Mouse (Mus musculus): ENCODE results near the gene Gm6460. TPM values are rescaled to one million over a fixed set of nuclear protein-coding genes. Genes with fewer than 3 reads are reported as not detected.
"Not testable (repeated sequence)": the region's sequence is repeated elsewhere in the genome, so short reads cannot be mapped to it uniquely, and the experiment has no call there.

The Gm6460 gene
- polyA plus RNA-seq (2012; rRNA removed), result 1.4 and 7.2 TPM in 2 replicates

DNA sequence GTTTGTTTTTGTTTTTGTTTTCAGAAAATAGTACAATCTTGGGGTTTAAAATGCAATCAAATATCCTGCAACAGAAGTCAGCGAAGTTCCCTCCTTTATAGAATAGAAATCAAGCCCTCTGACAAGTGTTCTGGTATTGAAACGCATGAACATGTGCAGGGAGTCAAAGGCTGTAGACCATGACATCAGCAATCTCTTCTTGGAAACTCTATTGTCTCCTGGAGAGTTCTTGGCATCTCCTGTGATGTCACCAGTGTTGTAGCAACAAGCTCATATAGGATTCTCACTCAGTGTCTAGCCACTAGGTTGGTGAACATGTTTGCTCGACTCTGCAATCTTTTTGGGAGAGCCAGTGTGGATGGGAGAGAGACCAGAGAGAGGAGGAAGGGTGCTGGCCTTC is at the start of gene Gm6460:
Gene Gm6460 (plus strand): TSS at position 301 of the 400 bp plus-strand sequence.
- not testable (repeated sequence) for H3K4me3 ChIP-seq (ENCODE audit: control insufficient read depth, low read depth, low read length); H3K4me1 ChIP-seq (ENCODE audit: control insufficient read depth, insufficient read depth, low read length); H3K27ac ChIP-seq (ENCODE audit: control insufficient read depth, insufficient read depth, low read depth, low read length)

More for the DNA sequence above, at the start of gene Gm6460:
- not testable (repeated sequence) for H3K27me3 ChIP-seq (ENCODE audit: control insufficient read depth, insufficient read depth, low read length); H3K36me3 ChIP-seq (ENCODE audit: control insufficient read depth, insufficient read depth, low read length)

Other genes starting within 250 kb of the Gm6460 start
- gene Gm8897, start 178.5 kb upstream of the Gm6460 start, polyA plus RNA-seq (2012; rRNA removed), result 7.5 and 8.5 TPM in 2 replicates
- gene Gm8906, start 92.2 kb upstream of the Gm6460 start, polyA plus RNA-seq (2012; rRNA removed), result 20.7 and 22.6 TPM in 2 replicates
- 20.2 and 24.2 TPM in 2 replicates for gene Gm8922, start 87.0 kb downstream of the Gm6460 start, polyA plus RNA-seq (2012; rRNA removed)
- 17.2 and 20.9 TPM in 2 replicates for gene Gm8926, start 175.6 kb downstream of the Gm6460 start, polyA plus RNA-seq (2012; rRNA removed)

All from testis, adult 2 months (tissue).